10 mouse cellular contexts compared by ENCODE assay signal in genomic region chr2:31884806-31885205, GRCm38 (mm10). TPM values are rescaled to one million over a fixed set of nuclear protein-coding genes. Genes with fewer than 3 reads are reported as not detected.
DNase-seq lines count a peak whose midpoint lies in the region; ATAC-seq and TF ChIP-seq lines count a peak whose summit lies in the region.
"Had no signal": no experiment of that assay in that cellular context is flagged by ENCODE, and none has a peak within 500 bp of the region (broad histone marks: within the 10 kb centered on the region; RNA-seq: fewer than 3 reads in every experiment).

No protein-coding gene starts in this region.

- no peak for ATAC-seq in liver, embryonic 11.5 days (replicated peaks; ENCODE audit: low FRiP score)
- no peak for ATAC-seq in activated CD4-positive, CD25-positive, alpha-beta regulatory T cell, adult 4 months

- no peaks in the 10 kb centered on the region for H3K9me3 ChIP-seq in liver, embryonic 11.5 days (ENCODE audit: control insufficient read depth, low read length)
- H3K9me3 ChIP-seq: G1E; midbrain, embryonic 12.5 days had no signal

- TF ChIP-seq CTCF in liver, adult 2 months (IDR thresholded peaks at IDR 0.05; ENCODE audit: low read depth, low read length): peak; percentile 63

- peak; percentile 79 for DNase-seq in embryo, embryonic 10 days (ENCODE audit: low spot score)
- no peak for DNase-seq in embryo, embryonic 9.5 days (ENCODE audit: extremely low spot score)
- DNase-seq in liver, adult 2 months (ENCODE audit: extremely low read depth, low read depth, low spot score): peak; percentile 54
- DNase-seq in liver, embryonic 11.5 days (ENCODE audit: low spot score): no peak
- DNase-seq in cerebellum, adult 11-12 months: peak; percentile 19
- peak; percentile 61 to 82 for DNase-seq in kidney, postnatal 36 days
- DNase-seq in naive thymus-derived CD4-positive, alpha-beta T cell, adult 2 months (ENCODE audit: low read depth): peak; percentile 65

- no peaks in the 10 kb centered on the region for H3K36me3 ChIP-seq in liver, adult 2 months (ENCODE audit: control insufficient read depth, insufficient read depth, low read length)
- H3K36me3 ChIP-seq in liver, embryonic 11.5 days (ENCODE audit: control insufficient read depth, insufficient read depth, low read length): no peaks in the 10 kb centered on the region
- H3K36me3 ChIP-seq: G1E; midbrain, embryonic 12.5 days had no signal

- H3K4me3 ChIP-seq in liver, adult 2 months (ENCODE audit: insufficient read depth, low read depth, low read length): no peak overlapping the region
- no peak overlapping the region for H3K4me3 ChIP-seq in liver, embryonic 11.5 days (ENCODE audit: low read depth, low read length)
- H3K4me3 ChIP-seq: midbrain, embryonic 12.5 days had no signal

- 19% methylated on average over 6 of the region's 6 CpGs for WGBS in liver, adult 2 months
- 27% methylated on average over 6 of the region's 6 CpGs for WGBS in liver, embryonic 11.5 days

- TF ChIP-seq POLR2A in liver, adult 2 months (IDR thresholded peaks at IDR 0.05; ENCODE audit: extremely low read depth, insufficient read depth, low read length): no peak

- H3K9ac ChIP-seq in liver, adult 2 months (ENCODE audit: low read depth, low read length): no peak overlapping the region
- no peak overlapping the region for H3K9ac ChIP-seq in liver, embryonic 11.5 days (ENCODE audit: low read depth, low read length)
- H3K9ac ChIP-seq: midbrain, embryonic 12.5 days had no signal

- H3K4me2 ChIP-seq in liver, embryonic 11.5 days: no peak overlapping the region
- H3K4me2 ChIP-seq: midbrain, embryonic 12.5 days had no signal

- H3K4me1 ChIP-seq in liver, adult 2 months (ENCODE audit: control insufficient read depth, insufficient read depth, low read length): no peaks in the 10 kb centered on the region
- no peaks in the 10 kb centered on the region for H3K4me1 ChIP-seq in liver, embryonic 11.5 days (replicated peaks; ENCODE audit: control insufficient read depth, insufficient read depth, low read length)

- H3K27ac ChIP-seq in liver, adult 2 months (replicated peaks; ENCODE audit: insufficient read depth, low read depth, low read length): no peak overlapping the region
- no peak overlapping the region for H3K27ac ChIP-seq in liver, embryonic 11.5 days (ENCODE audit: low read depth, low read length)
- H3K27ac ChIP-seq: midbrain, embryonic 12.5 days had no signal

- H3K27me3 ChIP-seq in liver, adult 2 months (ENCODE audit: control insufficient read depth, insufficient read depth, low read length): peaks cover 8% of the 10 kb centered on the region; the same call in 1 of the 2 replicates
- H3K27me3 ChIP-seq in liver, embryonic 11.5 days (replicated peaks; ENCODE audit: control insufficient read depth, insufficient read depth, low read length): peaks cover 84% of the 10 kb centered on the region

- H3K79me2 ChIP-seq in liver, adult 2 months (ENCODE audit: control insufficient read depth, insufficient read depth, low read length): no peaks in the 10 kb centered on the region

RNA-seq across cellular contexts. Expression of gene Lamc3, which starts 2.3 kb away (rescaled TPM):
- 0.67 and 0.83 TPM in 2 replicates for total RNA-seq in liver, adult 2 months (2014; rRNA removed)
- polyA plus RNA-seq in liver, adult 2 months (2012; rRNA removed): 0.73 and 0.95 TPM in 2 replicates
- 0.26 and 0.48 TPM in 2 replicates for polyA plus RNA-seq in liver, embryonic 11.5 days (2014; fragmentation: Nextera tagmentation; extraction: Ambion mirVana)
- not detected for polyA plus RNA-seq in activated CD4-positive, CD25-positive, alpha-beta regulatory T cell, adult 4 months (2017; shearing (Covaris generic))
- total RNA-seq: G1E had no signal
- polyA plus RNA-seq: G1E had no signal

RNA-seq across cellular contexts. Expression of gene Fibcd1, which starts 39.0 kb away (rescaled TPM):
- total RNA-seq in liver, adult 2 months (2014; rRNA removed): not detected in 2 replicates
- polyA plus RNA-seq in liver, adult 2 months (2012; rRNA removed): not detected in 2 replicates
- polyA plus RNA-seq in liver, embryonic 11.5 days (2014; fragmentation: Nextera tagmentation; extraction: Ambion mirVana): 0.04 and 0.14 TPM in 2 replicates
- not detected for polyA plus RNA-seq in activated CD4-positive, CD25-positive, alpha-beta regulatory T cell, adult 4 months (2017; shearing (Covaris generic))
- polyA plus RNA-seq: G1E had no signal

Comparison
In these comparisons a context has a peak if more than half of its experiments do, and no peak if none do; other contexts are left out.
1. DNase-seq: peak in embryo, embryonic 10 days (single experiment), liver, adult 2 months (single experiment), cerebellum, adult 11-12 months (single experiment), kidney, postnatal 36 days (2 of 2) and naive thymus-derived CD4-positive, alpha-beta T cell, adult 2 months (single experiment); none in embryo, embryonic 9.5 days (single experiment) and liver, embryonic 11.5 days (single experiment).